Mouse (Mus musculus): Measurements from ENCODE around the gene Crtac1. TPM values are rescaled to one million over a fixed set of nuclear protein-coding genes. Genes with fewer than 3 reads are reported as not detected.

Crtac1 gene
- total and polyA plus RNA-seq, 3 experiments, result not detected

DNA sequence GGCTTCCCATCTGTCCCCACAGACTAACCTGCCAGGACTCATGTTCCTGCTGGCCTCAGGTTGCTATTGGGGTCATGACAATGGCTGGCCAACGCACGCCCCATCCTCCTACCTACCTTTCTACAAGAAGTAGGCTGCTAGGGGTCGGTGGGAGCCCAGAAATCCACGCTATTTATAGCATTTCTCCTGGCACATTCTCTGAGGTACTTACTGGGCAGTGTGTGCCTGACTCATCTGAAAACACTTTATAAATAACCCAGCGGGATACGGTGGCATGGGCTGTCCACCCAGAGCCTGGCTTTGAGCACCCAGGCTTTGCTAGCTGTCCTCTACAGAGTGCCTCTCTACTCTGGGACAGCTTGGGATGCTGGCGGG, 193.3 kb downstream of the Crtac1 start:
- H3K4me1 ChIP-seq (ENCODE audit: control insufficient read depth in 1 of 2, insufficient read depth in 2 of 2), result peaks cover 0 to 25% of the 10 kb centered on the region in 2 experiments; a peak in 2 of 4 replicates
- in situ Hi-C loops (cut with MboI; ENCODE audit: low pct_ligation_motif_present, low pct_unique_long_range_greater_than_20kb, low sequenced_read_pairs) (no loop called here), dilution Hi-C loops (cut with MboI; ENCODE audit: extremely low pct_ligation_motif_present, extremely low pct_unique_long_range_greater_than_20kb, low sequenced_read_pairs) (no loop called here)
- TF ChIP-seq CTCF (conservative IDR thresholded peaks at IDR 0.05 in 1 of 2, IDR thresholded peaks at IDR 0.05 in 1 of 2; ENCODE audit: low read depth in 2 of 2, low read length in 2 of 2), result no peak
- no peak for TF ChIP-seq RAD21 (IDR thresholded peaks at IDR 0.05; ENCODE audit: low read depth, low read length)
- no peak for TF ChIP-seq BHLHE40 (IDR thresholded peaks at IDR 0.05; ENCODE audit: low read depth, low read length)
- no peak for TF ChIP-seq MAX (IDR thresholded peaks at IDR 0.05; ENCODE audit: low read length)
- TF ChIP-seq MAZ (IDR thresholded peaks at IDR 0.05; ENCODE audit: low read depth, low read length), result no peak
- TF ChIP-seq HCFC1 (IDR thresholded peaks at IDR 0.05; ENCODE audit: low read depth, low read length), result no peak
- TF ChIP-seq USF1 (IDR thresholded peaks at IDR 0.05; ENCODE audit: low read depth, low read length), result no peak
- TF ChIP-seq NRF1 (IDR thresholded peaks at IDR 0.05; ENCODE audit: low read depth, low read length), result no peak
- no peak for TF ChIP-seq UBTF (IDR thresholded peaks at IDR 0.05; ENCODE audit: low read depth, low read length)
- TF ChIP-seq USF2 (conservative IDR thresholded peaks at IDR 0.05; ENCODE audit: low read depth, low read length), result no peak
- TF ChIP-seq ZC3H11A (IDR thresholded peaks at IDR 0.05; ENCODE audit: low read depth, low read length), result no peak
- no peak for TF ChIP-seq E2F4 (IDR thresholded peaks at IDR 0.05; ENCODE audit: insufficient replicate concordance, low read depth, low read length)
- no peak for TF ChIP-seq POLR2AphosphoS2 (IDR thresholded peaks at IDR 0.05; ENCODE audit: low read depth, low read length)
- TF ChIP-seq JUN (IDR thresholded peaks at IDR 0.05; ENCODE audit: insufficient read depth, low read depth, low read length), result no peak
- no peak overlapping the region for H3K4me3 ChIP-seq (replicated peaks in 1 of 3; ENCODE audit: low read depth in 2 of 3, low read length in 2 of 3, poor library complexity in 1 of 3)
- H3K9me3 ChIP-seq (replicated peaks; ENCODE audit: low read length), result no peaks in the 10 kb centered on the region
- no peak overlapping the region for H3K9ac ChIP-seq (ENCODE audit: insufficient read depth, low read depth)
- no peak overlapping the region for H3K27ac ChIP-seq (ENCODE audit: insufficient read depth, low read depth)
- no peak overlapping the region for H3K4me2 ChIP-seq (ENCODE audit: insufficient read depth, low read depth, poor library complexity, severe bottlenecking)
- H3K36me3 ChIP-seq (replicated peaks in 1 of 2; ENCODE audit: control insufficient read depth in 1 of 2, insufficient read depth in 1 of 2, low read length in 1 of 2), result no peaks in the 10 kb centered on the region
- DNase-seq (ENCODE audit: extremely low read depth), result no peak
- no peaks in the 10 kb centered on the region for H3K27me3 ChIP-seq (replicated peaks)
- no peaks in the 10 kb centered on the region for H3K79me2 ChIP-seq (replicated peaks; ENCODE audit: control insufficient read depth, extremely low read depth, insufficient read depth, poor library complexity, severe bottlenecking)

- Histone ChIP-seq H3K79me2 (replicated peaks; ENCODE audit: control insufficient read depth, extremely low read depth, insufficient read depth, poor library complexity, severe bottlenecking) (no peaks in the 10 kb centered on the region), H3K4me3 (replicated peaks in 1 of 3; ENCODE audit: low read depth in 2 of 3, low read length in 2 of 3, poor library complexity in 1 of 3) (no peak overlapping the region), H3K9me3 (replicated peaks; ENCODE audit: low read length) (no peaks in the 10 kb centered on the region), H3K9ac (ENCODE audit: insufficient read depth, low read depth) (no peak overlapping the region), H3K27me3 (replicated peaks) (no peaks in the 10 kb centered on the region), H3K36me3 (replicated peaks in 1 of 2; ENCODE audit: control insufficient read depth in 1 of 2, insufficient read depth in 1 of 2, low read length in 1 of 2) (no peaks in the 10 kb centered on the region), H3K27ac (ENCODE audit: insufficient read depth, low read depth) (no peak overlapping the region), H3K4me1 (ENCODE audit: control insufficient read depth in 1 of 2, insufficient read depth in 2 of 2) (peaks cover 0 to 25% of the 10 kb centered on the region in 2 experiments; a peak in 2 of 4 replicates), H3K4me2 (ENCODE audit: insufficient read depth, low read depth, poor library complexity, severe bottlenecking) (no peak overlapping the region)
- dilution Hi-C loops (cut with MboI; ENCODE audit: extremely low pct_ligation_motif_present, extremely low pct_unique_long_range_greater_than_20kb, low sequenced_read_pairs), result no loop called here
- in situ Hi-C loops (cut with MboI; ENCODE audit: low pct_ligation_motif_present, low pct_unique_long_range_greater_than_20kb, low sequenced_read_pairs), result no loop called here
- no peak for DNase-seq (ENCODE audit: extremely low read depth)
- no peak for TF ChIP-seq TCF12 (IDR thresholded peaks at IDR 0.05; ENCODE audit: low read depth, low read length)
- no peak for TF ChIP-seq BHLHE40 (IDR thresholded peaks at IDR 0.05; ENCODE audit: low read depth, low read length)
- no peak for TF ChIP-seq MXI1 (IDR thresholded peaks at IDR 0.05; ENCODE audit: low read depth, low read length)
- TF ChIP-seq SMC3 (IDR thresholded peaks at IDR 0.05; ENCODE audit: low read depth, low read length), result no peak
- no peak for TF ChIP-seq MEF2A (IDR thresholded peaks at IDR 0.05; ENCODE audit: borderline replicate concordance, low read depth, low read length)
- TF ChIP-seq E2F4 (IDR thresholded peaks at IDR 0.05; ENCODE audit: insufficient replicate concordance, low read depth, low read length), result no peak
- TF ChIP-seq IRF4 (IDR thresholded peaks at IDR 0.05; ENCODE audit: low read depth, low read length), result no peak
- TF ChIP-seq CTCF (conservative IDR thresholded peaks at IDR 0.05 in 1 of 2, IDR thresholded peaks at IDR 0.05 in 1 of 2; ENCODE audit: low read depth in 2 of 2, low read length in 2 of 2), result no peak
- TF ChIP-seq ZKSCAN1 (IDR thresholded peaks at IDR 0.05; ENCODE audit: borderline replicate concordance, low read depth, low read length), result no peak
- no peak for TF ChIP-seq ZNF384 (IDR thresholded peaks at IDR 0.05; ENCODE audit: low read depth, low read length)
- no peak for TF ChIP-seq CHD1 (IDR thresholded peaks at IDR 0.05; ENCODE audit: low read depth, low read length)
- TF ChIP-seq RCOR1 (conservative IDR thresholded peaks at IDR 0.05; ENCODE audit: low read depth, low read length), result no peak
- TF ChIP-seq ZMIZ1 (IDR thresholded peaks at IDR 0.05; ENCODE audit: low read depth, low read length), result no peak
- TF ChIP-seq GABPA (IDR thresholded peaks at IDR 0.05; ENCODE audit: insufficient replicate concordance, low read depth, low read length), result no peak
These were observed 193.8 kb downstream of the Crtac1 start for GRCm38 (mm10) chr19:42237602-42238340.

Measured in CH12.LX (cell line).